Mouse (Mus musculus) G1E (cell line): ENCODE results near the gene 6030468B19Rik. TPM values are rescaled to one million over a fixed set of nuclear protein-coding genes. Genes with fewer than 3 reads are reported as not detected.
"Not testable (repeated sequence)": the region's sequence is repeated elsewhere in the genome, so short reads cannot be mapped to it uniquely, and the experiment has no call there.

Experiments used
- ATAC-seq: 2 replicates; pipeline ENCODE4 v1.8.0; 2016; ENCODE audit warnings: mild to moderate bottlenecking; ENCODE audit not compliant: insufficient number of reproducible peaks, poor library complexity, low FRiP score, severe bottlenecking; ENCODE audit errors: extremely low read depth
- DNase-seq: peaks from one replicate; pipeline ENCODE4 v3.0.0; 2012; ENCODE audit warnings: low spot score
- H3K27me3 ChIP-seq: 2 replicates; pipeline ENCODE4 v1.6.1; 2012; ENCODE audit warnings: mild to moderate bottlenecking, low read length, inconsistent platforms; ENCODE audit not compliant: insufficient read depth
- H3K36me3 ChIP-seq: replicated peaks from 2 replicates; pipeline ENCODE3; 2012; ENCODE audit warnings: mild to moderate bottlenecking, inconsistent platforms
- H3K4me1 ChIP-seq: 2 replicates; pipeline ENCODE4 v1.6.1; 2012; ENCODE audit warnings: low read depth, low read length, inconsistent platforms, mixed read lengths; ENCODE audit not compliant: insufficient read depth
- H3K4me3 ChIP-seq: 2 replicates; pipeline ENCODE4 v1.5.1; 2012; ENCODE audit warnings: low read depth, mild to moderate bottlenecking, inconsistent platforms, low read length, moderate library complexity, mixed read lengths
- H3K9me3 ChIP-seq: replicated peaks from 2 replicates; pipeline ENCODE4 v1.6.1; 2012; ENCODE audit warnings: inconsistent platforms
- CTCF ChIP-seq: IDR thresholded peaks from 2 replicates; pipeline ENCODE4 v1.5.1; 2012; ENCODE audit warnings: low read depth, low read length, inconsistent platforms, mixed read lengths
- GATA1 ChIP-seq: IDR thresholded peaks from 2 replicates; pipeline ENCODE4 v1.6.1; 2012; ENCODE audit warnings: borderline replicate concordance, low read length, inconsistent platforms, mixed read lengths
- GATA2 ChIP-seq: IDR thresholded peaks from 2 replicates; pipeline ENCODE4 v1.6.1; 2012; ENCODE audit warnings: low read depth, low read length, inconsistent platforms, borderline replicate concordance
- POLR2AphosphoS5 ChIP-seq: IDR thresholded peaks from 2 replicates; pipeline ENCODE4 v1.6.1; 2012; ENCODE audit warnings: low read depth, low read length, inconsistent platforms; ENCODE audit not compliant: insufficient replicate concordance
- TAL1 ChIP-seq: conservative IDR thresholded peaks from 2 replicates; pipeline ENCODE4 v1.6.1; 2012; ENCODE audit warnings: low read depth, low read length, inconsistent platforms, mixed read lengths
- polyA plus RNA-seq: library from polyadenylated mRNA; stranded (reverse); fragments of >175 nt; gene quantifications from 2 replicates; pipeline ENCODE4 v1.2.3, GENCODE M21; 2012
- total RNA-seq, 2 experiments: library from RNA; stranded (forward) in 1 of 2; stranded (reverse) in 1 of 2; fragments of 200-1000 nt in 1 of 2; fragments of >200 nt in 1 of 2; fragmentation: Nextera tagmentation in 1 of 2; gene quantifications; 2 replicates each; pipeline ENCODE4 v1.2.3; 2014 to 2017

6030468B19Rik gene
- total and polyA plus RNA-seq, 3 experiments: 3.3 to 20.9 (median 10.3) TPM

DNA sequence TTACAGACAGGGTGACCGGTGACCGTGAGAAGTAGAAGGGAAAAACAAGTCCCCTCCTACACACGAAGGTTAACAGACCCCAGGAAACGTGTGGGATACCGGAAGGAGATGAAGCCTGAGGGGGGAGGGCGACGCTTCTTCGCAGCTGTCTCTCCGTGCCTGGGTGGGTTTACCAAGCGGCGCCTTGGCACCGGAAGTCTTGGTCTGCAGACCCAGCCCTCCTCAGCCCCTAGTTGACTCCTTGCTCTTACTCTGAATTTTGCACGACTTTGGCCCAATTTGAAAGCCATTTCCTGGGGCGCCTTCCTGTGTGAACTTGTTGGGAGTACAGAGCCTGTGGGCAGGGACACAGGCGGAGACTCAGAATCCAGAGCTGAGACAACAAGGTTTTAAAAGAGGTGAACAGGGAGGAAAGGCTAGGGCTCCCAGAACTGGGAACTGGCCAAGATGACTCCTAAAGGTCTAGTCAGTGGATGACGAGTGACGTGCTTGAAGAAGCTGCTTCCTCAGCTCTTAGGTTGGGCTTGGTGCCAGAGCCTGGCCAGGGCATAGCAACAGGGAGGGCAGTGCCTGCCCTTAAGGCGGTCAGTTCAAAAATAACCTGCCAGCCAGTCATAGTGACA, 16.1 kb upstream of the 6030468B19Rik start:
- ATAC-seq (0 out of 2 replicates have a peak, but pooled peaks have one; percentile 5), DNase-seq (no peak)
- TF ChIP-seq POLR2AphosphoS5 (no peak), GATA1 (no peak), GATA2 (no peak), TAL1 (no peak), CTCF (no peak)
- Histone ChIP-seq H3K4me1 (peaks cover 65% of the 10 kb centered on the region), H3K4me3 (peak overlapping the region; percentile 78), H3K36me3 (peaks cover 54% of the 10 kb centered on the region), H3K9me3 (no peaks in the 10 kb centered on the region), H3K27me3 (no peaks in the 10 kb centered on the region)

DNA sequence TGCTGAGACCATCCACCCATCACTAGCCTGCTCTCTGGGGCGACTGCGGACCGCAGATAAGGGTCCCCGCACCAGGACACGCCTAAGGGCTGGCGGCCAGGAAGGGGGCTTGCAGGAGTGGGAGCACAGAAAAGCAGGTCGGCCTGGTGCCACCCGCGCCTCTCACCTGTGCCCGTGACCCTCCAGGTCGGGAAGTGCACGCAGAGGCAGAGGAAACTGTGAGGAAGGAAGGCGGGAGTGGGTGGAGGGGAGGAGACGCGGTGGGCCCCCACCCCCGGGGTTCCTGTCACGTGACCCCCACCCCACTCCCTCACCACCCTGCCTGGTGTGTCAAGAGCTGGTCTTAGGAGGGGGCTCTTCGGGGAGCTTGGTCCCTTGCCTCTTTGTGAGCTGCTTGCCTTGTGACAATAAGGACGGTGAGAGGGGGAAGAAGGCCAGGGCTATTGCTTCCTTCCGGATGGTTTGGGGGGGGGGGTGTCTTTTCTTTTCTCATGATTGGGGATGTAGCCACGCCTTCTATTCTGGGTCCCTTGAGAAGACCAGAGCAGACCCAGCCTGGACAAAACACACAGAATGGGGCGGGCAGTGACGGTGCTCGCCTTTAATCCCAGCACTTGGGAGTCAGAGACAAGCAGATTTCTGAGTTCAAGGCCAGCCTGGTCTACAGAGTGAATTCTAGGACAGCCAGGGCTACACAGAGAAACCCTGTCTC, 15.3 kb upstream of the 6030468B19Rik start, which contains the start of the genes Tmc8 and Tmc6:
TSS of gene Tmc8 (plus strand) at position 84 of the 712 bp plus-strand sequence.
TSS of gene Tmc6 (minus strand) at position 206 of the 712 bp plus-strand sequence.
- H3K4me1 ChIP-seq: peaks cover 68% of the 10 kb centered on the region
- DNase-seq: peak; percentile 63
- no peak for TF ChIP-seq CTCF
- TF ChIP-seq TAL1: no peak
- no peak for TF ChIP-seq GATA1
- no peak for TF ChIP-seq GATA2
- no peak for TF ChIP-seq POLR2AphosphoS5
- H3K27me3 ChIP-seq: no peaks in the 10 kb centered on the region
- no peaks in the 10 kb centered on the region for H3K9me3 ChIP-seq
- peaks cover 54% of the 10 kb centered on the region for H3K36me3 ChIP-seq
- H3K4me3 ChIP-seq: peak within 1 kb of the TSS; percentile 78
- no peak for ATAC-seq

DNA sequence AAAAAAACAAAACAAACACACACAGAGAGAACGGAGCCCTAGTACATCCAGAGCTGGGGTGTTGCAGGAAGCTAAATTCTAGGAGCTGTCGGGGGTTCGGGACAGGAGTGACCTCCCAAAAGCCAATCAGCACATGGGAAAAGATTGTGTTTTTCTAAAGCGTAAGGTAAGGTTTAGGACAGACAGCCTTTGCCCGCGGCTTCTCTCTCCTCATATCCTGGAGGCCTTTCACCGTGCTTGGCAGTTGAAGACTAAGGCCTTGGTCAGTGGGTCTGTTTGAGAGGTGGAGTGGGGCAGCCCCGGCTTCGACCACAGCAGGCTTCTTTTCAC, 14.8 kb upstream of the 6030468B19Rik start:
- H3K36me3 ChIP-seq: peaks cover 54% of the 10 kb centered on the region
- peaks cover 66% of the 10 kb centered on the region for H3K4me1 ChIP-seq
- H3K27me3 ChIP-seq: no peaks in the 10 kb centered on the region
- H3K9me3 ChIP-seq: no peaks in the 10 kb centered on the region
- TF ChIP-seq GATA2: no peak
- no peak for TF ChIP-seq CTCF
- no peak for TF ChIP-seq GATA1
- TF ChIP-seq POLR2AphosphoS5: no peak
- no peak for TF ChIP-seq TAL1
- no peak for ATAC-seq
- H3K4me3 ChIP-seq: peak overlapping the region; percentile 78
- DNase-seq: no peak

DNA sequence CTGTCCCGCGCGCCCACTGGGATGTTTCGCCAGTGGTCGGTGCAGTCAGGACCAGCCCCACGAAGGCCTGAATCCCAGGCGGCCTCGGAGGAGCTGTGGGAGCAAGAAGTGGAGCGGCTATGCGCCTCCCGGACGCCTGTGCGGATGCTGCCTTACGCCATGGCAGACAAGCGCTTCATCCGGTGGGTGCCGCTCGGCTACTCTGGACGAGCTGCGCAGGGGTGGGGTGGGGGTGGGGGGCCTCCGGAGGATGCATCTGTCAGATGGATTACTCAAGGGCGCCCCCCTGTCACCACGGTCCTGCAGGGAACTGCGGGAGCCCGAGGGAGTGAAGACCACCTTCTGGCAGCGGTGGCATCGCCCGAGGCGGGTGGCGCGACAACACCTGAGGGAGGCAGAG, 14.4 kb upstream of the 6030468B19Rik start:
- H3K27me3 ChIP-seq: no peaks in the 10 kb centered on the region
- DNase-seq: no peak
- peaks cover 50% of the 10 kb centered on the region for H3K36me3 ChIP-seq
- ATAC-seq: no peak
- H3K9me3 ChIP-seq: no peaks in the 10 kb centered on the region
- peaks cover 66% of the 10 kb centered on the region for H3K4me1 ChIP-seq
- peak overlapping the region; percentile 78 for H3K4me3 ChIP-seq
- TF ChIP-seq GATA1: no peak
- TF ChIP-seq CTCF: peak; percentile 20; the same call in 1 of the 2 replicates

DNA sequence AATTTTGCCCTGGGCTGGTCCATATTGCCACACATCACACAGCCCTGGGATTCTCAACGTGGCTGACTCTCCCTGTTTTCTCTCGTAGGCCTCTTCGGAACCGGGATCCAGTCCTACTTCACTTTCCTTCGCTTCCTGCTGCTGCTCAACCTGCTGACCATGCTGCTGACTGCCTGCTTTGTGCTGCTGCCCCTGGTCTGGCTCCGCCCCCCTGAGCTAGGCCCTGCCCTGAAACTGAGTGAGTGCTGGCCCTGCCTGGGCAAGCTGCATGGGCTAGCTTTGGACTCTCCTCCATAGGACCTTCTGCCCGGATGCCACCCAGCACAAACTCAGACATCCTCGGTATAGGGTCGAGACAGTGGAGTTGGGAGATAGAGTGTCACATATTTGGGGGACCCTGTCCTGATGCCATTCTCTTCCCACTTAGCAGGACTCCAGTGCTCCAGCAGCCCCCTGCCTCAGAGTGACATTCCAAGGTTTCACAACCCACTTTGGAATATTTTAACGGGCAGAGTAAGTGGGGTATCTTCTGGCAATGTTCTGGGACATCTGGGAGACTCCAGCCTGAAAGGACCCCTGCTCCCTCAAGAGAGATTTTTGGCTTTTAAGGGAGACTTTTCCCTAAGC, 13.7 kb upstream of the 6030468B19Rik start:
- Histone ChIP-seq H3K9me3 (no peaks in the 10 kb centered on the region), H3K27me3 (no peaks in the 10 kb centered on the region), H3K4me1 (peaks cover 60% of the 10 kb centered on the region), H3K4me3 (peak overlapping the region; percentile 78; the same call in 1 of the 2 replicates), H3K36me3 (peaks cover 48% of the 10 kb centered on the region)
- ATAC-seq (no peak), DNase-seq (no peak)
- TF ChIP-seq CTCF (no peak), GATA1 (no peak), GATA2 (no peak), TAL1 (no peak), POLR2AphosphoS5 (no peak)

DNA sequence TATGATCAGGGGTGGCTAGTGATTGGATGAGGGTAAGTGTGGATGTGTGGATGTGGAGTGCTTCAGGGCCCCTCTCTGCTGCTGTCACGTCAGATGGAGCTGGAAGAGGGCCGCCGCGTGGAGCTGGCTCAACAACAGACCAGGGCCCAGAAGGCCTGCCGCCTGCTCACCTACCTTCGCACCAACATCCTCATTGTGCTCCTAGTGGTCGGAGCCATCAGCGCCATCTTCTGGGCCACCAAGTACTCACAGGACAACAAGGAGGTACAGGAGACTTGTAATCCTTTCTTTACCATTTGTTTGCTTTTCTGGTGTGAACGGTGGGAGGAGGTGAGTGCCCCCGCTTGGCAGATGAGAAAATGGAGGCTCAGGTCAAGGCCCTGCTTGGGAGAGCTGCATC, 11.2 kb upstream of the 6030468B19Rik start:
- Histone ChIP-seq H3K27me3 (no peaks in the 10 kb centered on the region), H3K4me1 (peaks cover 49% of the 10 kb centered on the region), H3K36me3 (peaks cover 57% of the 10 kb centered on the region), H3K9me3 (no peaks in the 10 kb centered on the region), H3K4me3 (no peak overlapping the region)
- ATAC-seq (no peak), DNase-seq (no peak)
- TF ChIP-seq CTCF: 0 out of 2 replicates have a peak, but pooled peaks have one; percentile 26
- TF ChIP-seq TAL1: no peak

DNA sequence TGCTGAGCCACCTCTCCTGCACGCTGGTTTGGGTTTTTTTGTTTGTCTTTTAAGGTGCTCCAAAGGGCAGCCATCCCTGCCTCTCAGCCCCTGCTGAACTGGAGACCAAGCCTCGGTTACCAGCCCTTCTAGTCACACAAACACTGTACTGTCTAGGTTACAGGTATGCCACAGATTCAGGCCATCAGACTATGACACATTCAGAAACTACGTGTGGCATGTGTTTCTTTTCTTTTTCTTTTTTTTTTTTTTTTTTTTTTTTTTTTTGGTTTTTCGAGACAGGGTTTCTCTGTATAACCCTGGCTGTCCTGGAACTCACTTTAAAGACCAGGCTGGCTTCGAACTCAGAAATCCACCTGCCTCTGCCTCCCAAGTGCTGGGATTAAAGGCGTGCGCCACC, 9.0 kb upstream of the 6030468B19Rik start:
- H3K9me3 ChIP-seq: not testable (repeated sequence)
- H3K4me1 ChIP-seq: peaks cover 47% of the 10 kb centered on the region

More for the DNA sequence above, 9.0 kb upstream of the 6030468B19Rik start:
- H3K27me3 ChIP-seq, DNase-seq, H3K4me3 ChIP-seq, ATAC-seq: not testable (repeated sequence)
- peaks cover 70% of the 10 kb centered on the region for H3K36me3 ChIP-seq
